Mouse (Mus musculus) lung, embryonic 14.5 days (tissue): Measurements from ENCODE around the gene Amfr. TPM values are rescaled to one million over a fixed set of nuclear protein-coding genes. Genes with fewer than 3 reads are reported as not detected.

Source experiments
- ATAC-seq: fragments of 200-750 bp; cut with Nextera tagmentation; 2 replicates; pipeline ENCODE4 v1.8.0; 2017; ENCODE audit warnings: mild to moderate bottlenecking, moderate TSS enrichment, moderate library complexity; ENCODE audit not compliant: insufficient read depth
- DNase-seq: peaks from one replicate; pipeline ENCODE4 v3.0.0-alpha.2; 2015
- H3K27ac ChIP-seq: fragments of 300-500 bp; sonication (generic); 2 replicates; pipeline ENCODE4 v1.5.1; 2014; ENCODE audit warnings: low read depth, mild to moderate bottlenecking, moderate library complexity
- H3K27me3 ChIP-seq: fragments of 300-500 bp; sonication (generic); 2 replicates; pipeline ENCODE4 v1.6.1; 2014; ENCODE audit warnings: low read length, control low read depth; ENCODE audit not compliant: insufficient read depth
- H3K36me3 ChIP-seq: fragments of 300-500 bp; sonication (generic); 2 replicates; pipeline ENCODE4 v1.6.1; 2014; ENCODE audit warnings: control low read depth; ENCODE audit not compliant: insufficient read depth
- H3K4me1 ChIP-seq: fragments of 300-500 bp; sonication (generic); 2 replicates; pipeline ENCODE4 v1.6.1; 2014; ENCODE audit warnings: antibody characterized with exemption, control low read depth; ENCODE audit not compliant: insufficient read depth
- H3K4me2 ChIP-seq: fragments of 300-500 bp; sonication (generic); 2 replicates; pipeline ENCODE4 v1.6.1; 2014; ENCODE audit warnings: mild to moderate bottlenecking
- H3K4me3 ChIP-seq: fragments of 300-500 bp; sonication (generic); 2 replicates; pipeline ENCODE4 v1.5.1; 2014; ENCODE audit warnings: low read depth, low read length
- H3K9ac ChIP-seq: fragments of 300-500 bp; sonication (generic); 2 replicates; pipeline ENCODE4 v1.6.1; 2014
- H3K9me3 ChIP-seq: fragments of 300-500 bp; sonication (generic); 2 replicates; pipeline ENCODE4 v1.6.1; 2016; ENCODE audit warnings: low read depth, low read length, control low read depth
- CTCF ChIP-seq: IDR thresholded peaks from 2 replicates; pipeline ENCODE4 v1.5.1; 2016; ENCODE audit warnings: antibody characterized with exemption, low read depth
- WGBS: fragments of 180-500 bp; shearing (Covaris S2); extraction: QIAGEN DNeasy Blood & Tissue Kit; methylation state at CpG from one replicate; pipeline ENCODE4 v1.1.7; 2014; 5-methylcytosine and 5-hydroxymethylcytosine counted together
- polyA plus RNA-seq: library from polyadenylated mRNA; unstranded; fragments of >200 nt; fragmentation: Nextera tagmentation; extraction: Ambion mirVana; gene quantifications from 2 replicates; pipeline ENCODE4 v1.2.1, GENCODE M21; 2014

Amfr gene
- polyA plus RNA-seq, 1 experiment from 2014 or later: 54.7 TPM

GRCm38 (mm10) chr8:94035200-94035599, 22.6 kb upstream of the Amfr start:
- peak overlapping the region; percentile 66 for H3K4me3 ChIP-seq

GRCm38 (mm10) chr8:94033601-94034000, 21.0 kb upstream of the Amfr start:
- peaks cover 25% of the 10 kb centered on the region for H3K36me3 ChIP-seq
- 84% methylated on average over 3 of the region's 3 CpGs for WGBS
- H3K4me2 ChIP-seq: no peak overlapping the region
- no peaks in the 10 kb centered on the region for H3K27me3 ChIP-seq
- ATAC-seq (no peak), DNase-seq (no peak)
- H3K27ac ChIP-seq: no peak overlapping the region
- peaks cover 7% of the 10 kb centered on the region; the same call in 1 of the 2 replicates for H3K4me1 ChIP-seq
- no peaks in the 10 kb centered on the region for H3K9me3 ChIP-seq
- no peak overlapping the region for H3K9ac ChIP-seq
- H3K4me3 ChIP-seq: no peak overlapping the region
- no peak for TF ChIP-seq CTCF

More at GRCm38 (mm10) chr8:94035200-94035599, 22.6 kb upstream of the Amfr start:
- Histone ChIP-seq H3K27ac (no peak overlapping the region), H3K4me2 (peak overlapping the region; percentile 83), H3K36me3 (peaks cover 9% of the 10 kb centered on the region), H3K9me3 (no peaks in the 10 kb centered on the region), H3K27me3 (no peaks in the 10 kb centered on the region), H3K9ac (peak overlapping the region; percentile 6), H3K4me1 (peaks cover 7% of the 10 kb centered on the region; the same call in 1 of the 2 replicates)
- no peak for TF ChIP-seq CTCF
- WGBS: 44% methylated on average over 5 of the region's 5 CpGs
- ATAC-seq (no peak), DNase-seq (no peak)

GRCm38 (mm10) chr8:94029701-94030100, 17.1 kb upstream of the Amfr start:
- Histone ChIP-seq H3K9me3 (no peaks in the 10 kb centered on the region), H3K4me3 (no peak overlapping the region), H3K9ac (no peak overlapping the region), H3K36me3 (peaks cover 58% of the 10 kb centered on the region), H3K27ac (no peak overlapping the region), H3K4me1 (no peaks in the 10 kb centered on the region), H3K27me3 (no peaks in the 10 kb centered on the region), H3K4me2 (no peak overlapping the region)
- DNase-seq: no peak
- ATAC-seq: no peak
- 91% methylated on average over 9 of the region's 9 CpGs for WGBS
- TF ChIP-seq CTCF: no peak

- no peak for TF ChIP-seq CTCF
- H3K4me3 ChIP-seq: no peak overlapping the region
- H3K9ac ChIP-seq: no peak overlapping the region
- H3K36me3 ChIP-seq: peaks cover 81% of the 10 kb centered on the region
- H3K27ac ChIP-seq: no peak overlapping the region
- H3K9me3 ChIP-seq: no peaks in the 10 kb centered on the region
- H3K4me2 ChIP-seq: no peak overlapping the region
- H3K4me1 ChIP-seq: no peaks in the 10 kb centered on the region
- 93% methylated on average over 6 of the region's 6 CpGs for WGBS
- H3K27me3 ChIP-seq: no peaks in the 10 kb centered on the region
- DNase-seq (no peak), ATAC-seq (no peak)
Observed at GRCm38 (mm10) chr8:94023916-94024315, 11.3 kb upstream of the Amfr start.

- Histone ChIP-seq H3K36me3 (0 out of 2 replicates have a peak, but pooled peaks cover 6% of the 10 kb centered on the region), H3K4me3 (peak overlapping the region; percentile 94), H3K9me3 (no peaks in the 10 kb centered on the region), H3K27me3 (no peaks in the 10 kb centered on the region), H3K9ac (peak overlapping the region; percentile 94), H3K4me2 (peak overlapping the region; percentile 93), H3K4me1 (peaks cover 18% of the 10 kb centered on the region), H3K27ac (0 out of 2 replicates have a peak overlapping the region, but pooled peaks have one; percentile 94)
- 22% methylated on average over 7 of the region's 7 CpGs for WGBS
- DNase-seq: peak; percentile 17
- no peak for ATAC-seq
- no peak for TF ChIP-seq CTCF
Observed at GRCm38 (mm10) chr8:94013026-94013612, 477 bp upstream of the Amfr start.

GRCm38 (mm10) chr8:94011076-94012012, 1.3 kb downstream of the Amfr start:
- peak; percentile 28 for DNase-seq
- Histone ChIP-seq H3K4me1 (peaks cover 18% of the 10 kb centered on the region), H3K9me3 (no peaks in the 10 kb centered on the region), H3K9ac (peak overlapping the region; percentile 94), H3K27ac (peak overlapping the region; percentile 94), H3K27me3 (no peaks in the 10 kb centered on the region), H3K4me3 (peak overlapping the region; percentile 94), H3K36me3 (0 out of 2 replicates have a peak, but pooled peaks cover 9% of the 10 kb centered on the region), H3K4me2 (peak overlapping the region; percentile 93)
- TF ChIP-seq CTCF: no peak
- WGBS: 3% methylated on average over 47 of the region's 48 CpGs
- ATAC-seq: no peak
